Mouse (Mus musculus) neural tube, embryonic 13.5 days (tissue): ENCODE data around the gene Parp11. TPM values are rescaled to one million over a fixed set of nuclear protein-coding genes. Genes with fewer than 3 reads are reported as not detected.

Experiments
- ATAC-seq: fragments of 200-750 bp; cut with Nextera tagmentation; 2 replicates; pipeline ENCODE4 v1.8.0; 2017; ENCODE audit warnings: low read depth, mild to moderate bottlenecking, moderate TSS enrichment, moderate library complexity
- H3K27ac ChIP-seq: fragments of 300-500 bp; sonication (generic); replicated peaks from 2 replicates; pipeline ENCODE4 v1.5.1; 2015; ENCODE audit warnings: moderate library complexity, mild to moderate bottlenecking, inconsistent platforms
- H3K27me3 ChIP-seq: fragments of 300-500 bp; sonication (generic); 2 replicates; pipeline ENCODE4 v1.6.1; 2015; ENCODE audit warnings: mild to moderate bottlenecking, inconsistent platforms
- H3K36me3 ChIP-seq: fragments of 300-500 bp; sonication (generic); 2 replicates; pipeline ENCODE4 v1.6.1; 2015; ENCODE audit warnings: mild to moderate bottlenecking, inconsistent platforms
- H3K4me1 ChIP-seq: fragments of 300-500 bp; sonication (generic); replicated peaks from 2 replicates; pipeline ENCODE4 v1.6.1; 2015; ENCODE audit warnings: inconsistent platforms
- H3K4me2 ChIP-seq: fragments of 300-500 bp; sonication (generic); 2 replicates; pipeline ENCODE4 v1.6.1; 2015; ENCODE audit warnings: inconsistent platforms, mild to moderate bottlenecking, moderate library complexity
- H3K4me3 ChIP-seq: fragments of 300-500 bp; sonication (generic); 2 replicates; pipeline ENCODE4 v1.5.1; 2015; ENCODE audit warnings: mild to moderate bottlenecking, inconsistent platforms
- H3K9ac ChIP-seq: fragments of 300-500 bp; sonication (generic); 2 replicates; pipeline ENCODE4 v1.6.1; 2015; ENCODE audit warnings: moderate library complexity, mild to moderate bottlenecking, inconsistent platforms
- H3K9me3 ChIP-seq: fragments of 300-500 bp; sonication (generic); 2 replicates; pipeline ENCODE4 v1.6.1; 2016; ENCODE audit warnings: inconsistent platforms
- WGBS: fragments of 180-500 bp; shearing (Covaris S2); methylation state at CpG from one replicate; pipeline ENCODE4 v1.1.7; 2015; 5-methylcytosine and 5-hydroxymethylcytosine counted together
- polyA plus RNA-seq: library from polyadenylated mRNA; unstranded; fragments of >200 nt; fragmentation: Nextera tagmentation; extraction: Ambion mirVana; gene quantifications from 2 replicates; pipeline ENCODE4 v1.2.1, GENCODE M21; 2015

Gene Parp11
- polyA plus RNA-seq, 1 experiment from 2014 or later: 72.9 TPM

DNA sequence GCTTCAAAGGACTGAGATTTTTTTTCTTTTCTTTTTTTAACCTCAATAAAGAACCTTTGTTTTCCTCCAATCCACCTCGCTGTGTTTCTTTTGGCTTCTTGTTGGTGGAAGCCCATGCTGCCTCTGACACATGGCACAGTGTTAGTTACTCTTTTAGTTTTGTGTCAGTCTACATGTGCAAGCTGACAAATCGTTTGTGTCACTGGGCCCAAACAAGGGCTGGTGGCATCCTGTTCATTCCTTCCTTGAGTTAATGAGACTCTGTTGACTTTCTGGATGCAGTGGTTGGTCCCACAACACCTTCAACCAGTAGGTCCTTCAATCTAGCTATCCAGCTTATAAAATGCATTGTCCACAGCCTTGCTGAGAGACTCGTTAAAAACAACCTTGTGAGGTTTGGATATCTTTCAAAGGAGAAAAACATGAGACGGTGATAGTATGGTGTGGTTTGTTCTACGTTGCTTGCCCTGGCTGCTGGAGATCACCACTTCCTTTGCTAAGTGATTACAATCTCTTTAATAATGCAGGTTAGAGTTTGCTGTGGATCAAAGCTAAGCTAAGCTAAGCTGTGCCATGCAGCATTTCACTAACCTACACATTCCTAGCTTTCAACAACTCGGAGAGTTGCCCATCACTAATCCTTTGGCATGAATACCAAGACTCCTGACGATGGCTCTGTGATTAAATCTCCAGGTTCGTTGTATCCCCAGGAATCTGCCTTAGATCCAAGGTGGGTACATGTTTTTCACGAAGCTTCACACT, 12.6 kb upstream of the Parp11 start:
- no peak for ATAC-seq
- H3K9ac ChIP-seq: no peak overlapping the region
- no peak overlapping the region for H3K4me3 ChIP-seq
- no peaks in the 10 kb centered on the region for H3K9me3 ChIP-seq
- 89% methylated on average over 9 of the region's 9 CpGs for WGBS
- H3K4me1 ChIP-seq: no peaks in the 10 kb centered on the region
- no peaks in the 10 kb centered on the region for H3K27me3 ChIP-seq
- H3K4me2 ChIP-seq: no peak overlapping the region
- H3K27ac ChIP-seq: no peak overlapping the region
- H3K36me3 ChIP-seq: no peaks in the 10 kb centered on the region

GRCm38 (mm10) chr6:127434648-127434984, 12.0 kb upstream of the Parp11 start:
- Histone ChIP-seq H3K4me3 (no peak overlapping the region), H3K27ac (no peak overlapping the region), H3K4me2 (no peak overlapping the region), H3K4me1 (no peaks in the 10 kb centered on the region), H3K9me3 (no peaks in the 10 kb centered on the region), H3K36me3 (no peaks in the 10 kb centered on the region), H3K27me3 (no peaks in the 10 kb centered on the region), H3K9ac (no peak overlapping the region)
- 89% methylated on average over 4 of the region's 4 CpGs for WGBS
- no peak for ATAC-seq

GRCm38 (mm10) chr6:127439063-127439462, 7.6 kb upstream of the Parp11 start:
- Histone ChIP-seq H3K4me2 (no peak overlapping the region), H3K4me1 (peaks cover 7% of the 10 kb centered on the region), H3K27me3 (no peaks in the 10 kb centered on the region), H3K27ac (no peak overlapping the region), H3K4me3 (no peak overlapping the region), H3K9ac (no peak overlapping the region), H3K36me3 (no peaks in the 10 kb centered on the region), H3K9me3 (no peaks in the 10 kb centered on the region)
- ATAC-seq: no peak
- 92% methylated on average over 3 of the region's 3 CpGs for WGBS

DNA sequence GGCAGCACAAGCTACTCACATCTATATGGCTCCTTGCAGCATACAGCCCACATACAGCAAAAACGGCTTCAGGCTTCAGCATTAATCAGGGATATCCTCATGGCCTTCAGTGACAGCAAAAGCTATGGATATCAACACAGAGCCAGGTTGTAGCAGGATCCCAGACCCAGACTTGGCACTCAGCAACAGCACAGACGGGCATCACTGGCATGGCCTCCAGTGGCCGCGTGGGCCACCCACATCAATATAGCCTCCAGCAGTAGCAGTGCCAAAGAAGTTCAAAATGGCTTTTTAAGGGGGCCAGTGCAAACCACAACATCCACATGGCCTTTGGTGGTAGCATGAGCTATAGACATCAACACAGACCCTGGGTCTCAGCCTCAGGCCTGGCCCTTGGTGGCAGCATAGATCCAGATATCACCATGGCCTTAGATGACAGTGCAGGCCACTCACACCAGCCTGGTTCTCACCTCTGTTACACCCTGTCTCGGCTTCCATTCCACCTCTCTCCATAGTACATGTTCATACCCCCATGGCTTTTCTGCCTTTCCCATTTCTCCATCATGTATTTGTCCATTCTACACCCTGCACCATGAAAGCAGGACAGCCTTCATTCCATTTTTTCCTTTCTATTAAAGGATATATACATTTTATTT, 7.0 kb upstream of the Parp11 start:
- no peaks in the 10 kb centered on the region for H3K27me3 ChIP-seq
- 79% methylated on average over 5 of the region's 5 CpGs for WGBS
- H3K4me2 ChIP-seq: no peak overlapping the region
- H3K9ac ChIP-seq: no peak overlapping the region
- 0 out of 2 replicates have a peak, but pooled peaks have one; percentile 26 for ATAC-seq
- no peaks in the 10 kb centered on the region for H3K9me3 ChIP-seq
- no peaks in the 10 kb centered on the region for H3K36me3 ChIP-seq
- no peak overlapping the region for H3K27ac ChIP-seq
- H3K4me3 ChIP-seq: no peak overlapping the region
- peaks cover 7% of the 10 kb centered on the region for H3K4me1 ChIP-seq

GRCm38 (mm10) chr6:127440416-127441104, 6.1 kb upstream of the Parp11 start:
- Histone ChIP-seq H3K27ac (no peak overlapping the region), H3K4me2 (peak overlapping the region; percentile 37), H3K9me3 (no peaks in the 10 kb centered on the region), H3K36me3 (no peaks in the 10 kb centered on the region), H3K27me3 (no peaks in the 10 kb centered on the region), H3K4me3 (peak overlapping the region; percentile 10; the same call in 1 of the 2 replicates), H3K4me1 (peaks cover 7% of the 10 kb centered on the region), H3K9ac (no peak overlapping the region)
- WGBS: 44% methylated on average over 14 of the region's 14 CpGs
- peak; percentile 90 for ATAC-seq

- H3K27ac ChIP-seq: no peak overlapping the region
- ATAC-seq: no peak
- no peak overlapping the region for H3K9ac ChIP-seq
- H3K36me3 ChIP-seq: no peaks in the 10 kb centered on the region
- H3K4me1 ChIP-seq: peaks cover 7% of the 10 kb centered on the region
- no peak overlapping the region for H3K4me2 ChIP-seq
- WGBS: 49% methylated on average over 4 of the region's 4 CpGs
- no peaks in the 10 kb centered on the region for H3K9me3 ChIP-seq
- H3K27me3 ChIP-seq: 0 out of 2 replicates have a peak, but pooled peaks cover 8% of the 10 kb centered on the region
- H3K4me3 ChIP-seq: no peak overlapping the region
Measured at GRCm38 (mm10) chr6:127442584-127442983, 4.1 kb upstream of the Parp11 start.

DNA sequence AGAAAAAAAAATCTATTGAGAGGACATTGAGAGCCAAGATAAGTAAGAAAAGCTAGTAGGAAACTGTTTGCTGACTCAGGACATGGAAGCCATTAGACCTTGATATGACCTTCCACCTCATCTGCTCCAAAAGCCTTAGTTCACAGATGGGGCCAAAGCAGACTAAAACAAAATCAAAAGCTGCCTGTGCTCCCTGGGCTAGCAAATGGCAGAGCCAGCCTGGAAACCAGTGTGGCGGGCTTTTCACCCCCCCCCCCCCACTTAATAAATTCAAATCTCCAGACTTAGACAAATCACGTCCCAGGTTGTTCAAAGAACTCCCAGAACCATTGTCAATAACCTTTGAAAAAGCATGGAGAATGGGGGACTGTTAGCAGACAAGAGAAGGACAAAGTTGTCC, 2.7 kb upstream of the Parp11 start:
- H3K4me1 ChIP-seq: peaks cover 8% of the 10 kb centered on the region
- no peaks in the 10 kb centered on the region for H3K9me3 ChIP-seq
- H3K27ac ChIP-seq: no peak overlapping the region
- WGBS: 9% methylated on average over 2 of the region's 2 CpGs
- 0 out of 2 replicates have a peak, but pooled peaks cover 10% of the 10 kb centered on the region for H3K27me3 ChIP-seq
- H3K36me3 ChIP-seq: no peaks in the 10 kb centered on the region
- ATAC-seq: no peak
- H3K9ac ChIP-seq: no peak overlapping the region
- H3K4me3 ChIP-seq: no peak overlapping the region
- no peak overlapping the region for H3K4me2 ChIP-seq

DNA sequence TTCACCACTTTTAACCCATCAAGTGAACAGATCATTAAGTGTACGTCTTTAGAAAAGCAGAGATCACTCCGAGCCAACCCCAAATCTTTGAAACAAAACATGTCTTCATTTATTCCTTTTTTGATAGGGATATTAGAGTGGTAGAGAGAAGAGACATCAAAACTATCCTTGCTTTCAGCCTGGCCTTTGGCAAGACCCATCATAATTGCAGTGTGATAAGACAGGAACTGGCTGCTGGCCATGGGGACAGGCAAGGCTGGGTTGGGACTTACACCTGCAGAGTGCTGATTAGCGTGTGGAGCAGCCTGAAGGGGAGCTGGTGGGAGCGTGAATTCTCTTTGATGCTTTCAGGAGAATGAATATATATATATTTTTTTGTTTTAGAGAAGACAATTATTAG, 2.2 kb upstream of the Parp11 start:
- no peaks in the 10 kb centered on the region for H3K9me3 ChIP-seq
- no peak overlapping the region for H3K4me2 ChIP-seq
- H3K9ac ChIP-seq: no peak overlapping the region
- H3K27ac ChIP-seq: no peak overlapping the region
- H3K4me3 ChIP-seq: no peak overlapping the region
- no peaks in the 10 kb centered on the region for H3K36me3 ChIP-seq
- H3K27me3 ChIP-seq: 0 out of 2 replicates have a peak, but pooled peaks cover 10% of the 10 kb centered on the region
- peaks cover 14% of the 10 kb centered on the region for H3K4me1 ChIP-seq
- ATAC-seq: no peak
- WGBS: 62% methylated on average over 4 of the region's 4 CpGs

DNA sequence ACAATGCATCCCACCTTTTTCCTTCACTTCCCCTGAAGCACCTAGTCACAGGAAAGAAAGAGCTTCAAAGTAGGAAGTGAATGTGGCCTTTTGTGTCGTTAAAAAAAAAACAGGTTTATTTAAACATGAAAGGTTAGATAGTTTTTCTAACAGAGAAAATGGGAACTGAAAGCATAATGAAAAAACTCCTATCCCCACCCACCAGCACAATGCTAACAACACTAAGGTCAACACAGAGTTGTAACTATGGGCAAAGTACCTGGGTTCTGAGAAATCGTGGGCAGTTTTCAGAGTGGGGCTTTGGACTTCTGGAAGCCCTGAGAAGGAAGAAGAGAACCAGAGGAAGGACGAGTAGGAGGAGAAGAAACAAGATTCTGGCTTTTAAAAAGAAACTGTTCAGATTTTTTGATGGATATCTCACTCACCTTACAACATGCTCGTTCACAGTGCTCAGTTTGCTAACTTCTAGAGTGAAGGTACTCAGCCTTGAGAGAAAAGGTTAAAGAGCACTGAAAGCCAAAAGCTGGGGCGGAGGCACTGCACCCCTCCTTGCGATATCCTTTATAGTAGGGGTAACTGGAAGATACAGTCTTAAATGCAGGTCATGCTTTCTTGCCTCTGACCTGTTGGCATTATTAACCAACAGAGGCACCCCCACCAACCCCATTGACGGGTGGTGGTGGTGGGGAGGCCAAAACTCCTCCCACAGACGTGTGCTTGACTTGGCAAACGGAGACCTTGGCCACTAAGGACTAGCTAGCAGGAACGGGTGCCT, 1.2 kb downstream of the Parp11 start:
- peaks cover 16% of the 10 kb centered on the region for H3K4me1 ChIP-seq
- no peak overlapping the region for H3K4me2 ChIP-seq
- no peaks in the 10 kb centered on the region for H3K9me3 ChIP-seq
- no peak overlapping the region for H3K4me3 ChIP-seq
- ATAC-seq: no peak
- H3K36me3 ChIP-seq: no peaks in the 10 kb centered on the region
- 0 out of 2 replicates have a peak, but pooled peaks cover 10% of the 10 kb centered on the region for H3K27me3 ChIP-seq
- no peak overlapping the region for H3K27ac ChIP-seq
- 72% methylated on average over 10 of the region's 10 CpGs for WGBS
- H3K9ac ChIP-seq: no peak overlapping the region

DNA sequence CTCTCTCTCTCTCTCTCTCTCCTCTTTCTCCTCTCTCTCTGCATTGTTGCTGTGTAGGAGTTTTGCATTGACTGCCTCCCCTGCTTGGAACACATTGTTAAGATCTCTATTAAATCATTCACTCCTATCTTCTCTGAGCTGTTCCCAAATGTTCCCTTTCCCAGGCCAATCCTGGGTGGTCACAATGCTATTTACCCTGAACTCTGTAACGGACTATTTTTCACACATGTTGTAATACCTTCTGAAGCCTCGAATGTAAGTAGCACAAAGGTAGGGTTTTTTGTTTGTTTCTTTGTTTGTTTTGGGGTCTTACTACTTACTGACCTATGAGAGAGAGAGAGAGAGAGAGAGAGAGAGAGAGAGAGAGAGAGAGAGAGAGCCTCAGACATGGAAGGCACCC, 2.2 kb downstream of the Parp11 start:
- H3K9ac ChIP-seq: no peak overlapping the region
- peaks cover 16% of the 10 kb centered on the region for H3K4me1 ChIP-seq
- no peak overlapping the region for H3K4me3 ChIP-seq
- no peak overlapping the region for H3K27ac ChIP-seq
- H3K27me3 ChIP-seq: 0 out of 2 replicates have a peak, but pooled peaks cover 10% of the 10 kb centered on the region
- H3K4me2 ChIP-seq: no peak overlapping the region
- 43% methylated on average over 2 of the region's 2 CpGs for WGBS
- H3K36me3 ChIP-seq: no peaks in the 10 kb centered on the region
- no peaks in the 10 kb centered on the region for H3K9me3 ChIP-seq
- ATAC-seq: no peak

DNA sequence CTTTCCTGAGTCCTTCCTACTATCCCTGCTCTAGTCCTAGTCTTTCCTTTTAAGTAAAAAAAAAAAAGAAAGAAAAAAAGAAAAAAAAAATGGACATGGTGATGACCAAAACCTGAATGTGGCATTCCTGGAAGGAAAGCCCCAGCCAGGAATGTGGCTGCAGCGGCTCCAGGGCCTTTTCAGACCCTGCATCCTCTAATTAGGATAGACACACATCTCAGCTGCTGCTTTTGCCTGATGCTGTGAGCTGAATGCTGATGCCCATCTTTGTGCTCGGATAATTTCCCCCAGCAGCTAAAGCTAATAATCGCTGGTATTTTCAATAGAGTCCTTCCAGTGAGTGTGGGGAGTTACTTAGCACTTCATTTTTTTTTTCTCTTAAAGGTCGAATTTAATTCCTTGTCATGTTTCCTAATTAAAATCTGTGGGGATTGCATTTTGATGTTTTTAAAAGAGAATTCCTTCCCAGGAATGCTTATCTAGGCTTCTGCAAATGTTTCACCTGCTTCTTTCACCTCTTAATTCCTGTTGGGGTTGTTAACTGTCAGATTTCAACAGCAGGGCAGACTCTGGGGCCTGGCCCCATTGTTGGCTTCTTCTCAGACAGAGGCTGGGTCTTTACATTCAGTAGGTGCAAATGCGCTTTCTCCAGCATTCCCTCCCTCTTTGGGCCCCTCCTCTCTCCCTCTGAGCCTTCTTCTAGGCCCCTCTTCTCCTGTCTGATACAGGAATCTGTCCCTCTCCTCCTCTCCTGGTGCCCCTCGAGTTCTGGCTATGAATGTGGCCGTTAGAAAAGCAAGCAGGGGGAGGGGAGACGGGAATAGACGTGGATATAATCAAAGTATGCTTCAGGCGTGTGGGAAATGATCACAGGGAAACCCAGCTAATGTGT, 3.1 kb downstream of the Parp11 start:
- Histone ChIP-seq H3K27ac (peak overlapping the region; percentile 84), H3K9ac (peak overlapping the region; percentile 54; the same call in 1 of the 2 replicates), H3K27me3 (0 out of 2 replicates have a peak, but pooled peaks cover 10% of the 10 kb centered on the region), H3K9me3 (no peaks in the 10 kb centered on the region), H3K4me1 (peaks cover 22% of the 10 kb centered on the region), H3K4me3 (no peak overlapping the region), H3K36me3 (no peaks in the 10 kb centered on the region), H3K4me2 (no peak overlapping the region)
- no peak for ATAC-seq
- WGBS: 21% methylated on average over 10 of the region's 10 CpGs
